Mouse (Mus musculus) liver, postnatal 0 days (tissue): ENCODE measurements at regions not wholly inside any gene's neighbourhood (a gene's known extent, or its start where the extent isn't known, plus 50 kb on each side); places are given as distances from the start of the nearest gene placed in this dataset.

ENCODE experiments used
- ATAC-seq: fragments of 200-750 bp; cut with Nextera tagmentation; 2 replicates; pipeline ENCODE4 v1.8.0; 2017; ENCODE audit warnings: mild to moderate bottlenecking, moderate library complexity
- DNase-seq: peaks from one replicate; pipeline ENCODE4 v3.0.0-alpha.2; 2016
- H3K27ac ChIP-seq: fragments of 300-500 bp; sonication (generic); 2 replicates; pipeline ENCODE4 v1.5.1; 2014; ENCODE audit warnings: antibody characterized with exemption, moderate library complexity, mild to moderate bottlenecking, low read depth
- H3K27me3 ChIP-seq: fragments of 300-500 bp; sonication (generic); 2 replicates; pipeline ENCODE4 v1.6.1; 2014; ENCODE audit warnings: low read length, control low read depth, mixed read lengths; ENCODE audit not compliant: insufficient read depth
- H3K36me3 ChIP-seq: fragments of 300-500 bp; sonication (generic); replicated peaks from 2 replicates; pipeline ENCODE4 v1.6.1; 2014; ENCODE audit warnings: mild to moderate bottlenecking, control low read depth, low read length, moderate library complexity, mixed read lengths; ENCODE audit not compliant: insufficient read depth
- H3K4me1 ChIP-seq: fragments of 300-500 bp; sonication (generic); 2 replicates; pipeline ENCODE4 v1.6.1; 2014; ENCODE audit warnings: antibody characterized with exemption, mild to moderate bottlenecking, control low read depth; ENCODE audit not compliant: insufficient read depth
- H3K4me2 ChIP-seq: fragments of 300-500 bp; sonication (generic); 2 replicates; pipeline ENCODE4 v1.6.1; 2014; ENCODE audit warnings: low read depth, mild to moderate bottlenecking, low read length, moderate library complexity, mixed read lengths
- H3K4me3 ChIP-seq: fragments of 300-500 bp; sonication (generic); 2 replicates; pipeline ENCODE4 v1.5.1; 2014; ENCODE audit warnings: low read depth, low read length
- H3K9ac ChIP-seq: fragments of 300-500 bp; sonication (generic); replicated peaks from 2 replicates; pipeline ENCODE4 v1.6.1; 2014; ENCODE audit warnings: mild to moderate bottlenecking, moderate library complexity
- H3K9me3 ChIP-seq: fragments of 300-500 bp; sonication (generic); 2 replicates; pipeline ENCODE4 v1.6.1; 2016; ENCODE audit warnings: mild to moderate bottlenecking, control low read depth, low read length, mixed read lengths
- CTCF ChIP-seq: sonication (generic); IDR thresholded peaks from 2 replicates; pipeline ENCODE4 v1.5.1; 2016; ENCODE audit warnings: antibody characterized with exemption, low read depth
- EP300 ChIP-seq: IDR thresholded peaks from 2 replicates; pipeline ENCODE4 v1.6.1; 2016; ENCODE audit warnings: antibody characterized with exemption, low read depth, mild to moderate bottlenecking
- WGBS: fragments of 180-500 bp; shearing (Covaris S2); extraction: QIAGEN DNeasy Blood & Tissue Kit; methylation state at CpG from one replicate; pipeline ENCODE4 v1.1.7; 2014; ENCODE audit not compliant: insufficient replicate concordance; 5-methylcytosine and 5-hydroxymethylcytosine counted together

GRCm38 (mm10) chr12:42987018-42987606 lies 1223.0 kb downstream of the Dnajb9 start:
- Histone ChIP-seq H3K9me3 (no peaks in the 10 kb centered on the region), H3K4me2 (no peak overlapping the region), H3K27ac (no peak overlapping the region), H3K4me3 (no peak overlapping the region), H3K9ac (no peak overlapping the region), H3K4me1 (no peaks in the 10 kb centered on the region), H3K27me3 (no peaks in the 10 kb centered on the region), H3K36me3 (no peaks in the 10 kb centered on the region)
- 34% methylated on average over 2 of the region's 2 CpGs for WGBS
- DNase-seq (no peak), ATAC-seq (no peak)
- TF ChIP-seq CTCF (no peak), EP300 (no peak)

DNA sequence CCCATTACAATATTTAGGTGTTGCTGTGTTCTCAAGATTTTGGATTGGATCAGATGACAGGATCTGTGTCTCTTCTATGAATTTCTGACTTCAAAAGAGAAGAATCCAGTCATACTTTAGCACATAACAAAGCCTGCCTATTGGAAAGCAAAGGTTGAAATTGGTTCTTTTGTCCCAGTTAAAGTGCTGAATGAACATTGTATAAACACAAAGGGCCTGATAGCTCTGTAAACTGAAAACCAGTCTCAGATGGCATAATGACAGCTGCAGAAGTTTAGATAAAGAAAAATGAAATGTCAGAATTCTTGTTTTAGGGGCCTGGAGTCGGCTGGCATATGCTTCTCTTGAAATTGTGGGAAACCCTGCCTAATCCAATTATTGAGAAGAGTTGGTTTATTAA lies 1223.6 kb downstream of the Dnajb9 start:
- no peaks in the 10 kb centered on the region for H3K4me1 ChIP-seq
- H3K36me3 ChIP-seq, result no peaks in the 10 kb centered on the region
- no peak overlapping the region for H3K4me2 ChIP-seq
- 45% methylated on average over 1 of the region's 1 CpGs for WGBS
- H3K9ac ChIP-seq, result no peak overlapping the region
- H3K27me3 ChIP-seq, result no peaks in the 10 kb centered on the region
- no peak for TF ChIP-seq EP300
- no peak for TF ChIP-seq CTCF
- H3K4me3 ChIP-seq, result no peak overlapping the region
- ATAC-seq, result no peak
- no peaks in the 10 kb centered on the region for H3K9me3 ChIP-seq
- DNase-seq, result no peak
- H3K27ac ChIP-seq, result no peak overlapping the region

DNA sequence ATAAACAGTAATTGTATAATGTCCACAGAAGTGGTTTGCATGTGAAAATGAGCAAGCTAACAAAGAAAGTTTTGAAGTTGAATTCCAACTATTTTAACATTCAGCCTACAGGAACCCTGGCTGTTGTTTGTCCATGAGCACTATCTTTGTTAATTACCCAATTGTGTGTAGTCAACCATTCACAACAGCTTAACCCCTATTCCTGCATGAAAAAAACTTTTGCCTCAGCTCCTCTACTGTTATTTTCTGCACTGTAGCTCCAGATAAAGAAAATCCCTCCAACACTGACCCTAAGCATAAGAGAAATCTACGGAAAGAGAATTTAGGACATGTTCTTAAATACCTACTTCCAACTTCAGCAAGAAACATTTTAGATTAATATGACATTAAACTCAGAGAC lies 1224.0 kb downstream of the Dnajb9 start:
- Histone ChIP-seq H3K9me3 (no peaks in the 10 kb centered on the region), H3K4me2 (no peak overlapping the region), H3K27ac (no peak overlapping the region), H3K9ac (no peak overlapping the region), H3K4me1 (no peaks in the 10 kb centered on the region), H3K36me3 (no peaks in the 10 kb centered on the region), H3K4me3 (no peak overlapping the region), H3K27me3 (no peaks in the 10 kb centered on the region)
- ATAC-seq, result no peak
- WGBS, result 77% methylated on average over 1 of the region's 1 CpGs
- TF ChIP-seq EP300, result no peak
- TF ChIP-seq CTCF, result no peak
- no peak for DNase-seq

DNA sequence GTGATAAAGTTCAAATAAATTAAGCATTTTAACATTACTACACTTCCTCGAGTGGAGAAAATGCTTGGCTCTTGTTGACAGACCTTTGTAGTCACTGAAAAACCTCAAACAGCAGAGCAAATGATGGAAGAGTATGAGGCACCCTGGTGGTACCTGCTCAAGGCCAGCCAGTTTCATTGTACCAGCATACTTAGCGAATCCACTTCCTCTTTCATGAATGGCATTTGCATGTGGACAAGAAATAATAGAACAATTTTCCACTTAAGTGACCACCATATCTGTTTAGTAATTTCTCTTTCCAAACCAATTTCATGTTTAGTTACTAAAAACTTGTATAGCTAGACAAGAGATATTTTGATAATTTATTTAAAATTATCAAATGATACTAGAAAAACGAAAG lies 1231.3 kb downstream of the Dnajb9 start:
- Histone ChIP-seq H3K9me3 (no peaks in the 10 kb centered on the region), H3K4me1 (no peaks in the 10 kb centered on the region), H3K27me3 (no peaks in the 10 kb centered on the region), H3K27ac (no peak overlapping the region), H3K4me3 (no peak overlapping the region), H3K9ac (no peak overlapping the region), H3K36me3 (no peaks in the 10 kb centered on the region), H3K4me2 (no peak overlapping the region)
- no peak for ATAC-seq
- TF ChIP-seq EP300 (no peak), CTCF (no peak)
- 60% methylated on average over 3 of the region's 3 CpGs for WGBS
- no peak for DNase-seq

DNA sequence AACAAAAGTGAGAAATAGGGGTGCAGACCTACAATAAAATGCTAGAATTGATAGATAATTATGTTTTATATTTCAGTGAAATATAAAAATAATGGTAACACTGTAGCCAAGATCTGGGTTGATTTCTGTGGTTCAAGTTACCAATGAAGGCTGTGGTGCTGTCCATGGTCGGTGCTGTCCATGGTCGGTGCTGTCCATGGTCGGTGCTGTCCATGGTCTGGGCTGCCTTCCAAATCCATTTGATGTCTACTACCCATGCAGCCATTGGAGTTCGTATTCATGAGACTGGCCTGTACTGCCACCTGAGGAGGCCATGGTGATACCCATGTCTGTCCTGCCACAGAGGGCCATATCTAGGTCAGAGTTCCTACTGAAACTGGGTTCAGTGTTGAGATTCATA lies 1237.4 kb downstream of the Dnajb9 start:
- no peak overlapping the region for H3K4me2 ChIP-seq
- H3K4me3 ChIP-seq, result no peak overlapping the region
- no peaks in the 10 kb centered on the region for H3K27me3 ChIP-seq
- H3K9me3 ChIP-seq, result no peaks in the 10 kb centered on the region
- H3K4me1 ChIP-seq, result no peaks in the 10 kb centered on the region
- H3K9ac ChIP-seq, result no peak overlapping the region
- DNase-seq, result peak; percentile 11
- H3K27ac ChIP-seq, result no peak overlapping the region
- ATAC-seq, result no peak
- H3K36me3 ChIP-seq, result no peaks in the 10 kb centered on the region
- TF ChIP-seq EP300 (no peak), CTCF (no peak)
- WGBS, result 58% methylated on average over 4 of the region's 4 CpGs

DNA sequence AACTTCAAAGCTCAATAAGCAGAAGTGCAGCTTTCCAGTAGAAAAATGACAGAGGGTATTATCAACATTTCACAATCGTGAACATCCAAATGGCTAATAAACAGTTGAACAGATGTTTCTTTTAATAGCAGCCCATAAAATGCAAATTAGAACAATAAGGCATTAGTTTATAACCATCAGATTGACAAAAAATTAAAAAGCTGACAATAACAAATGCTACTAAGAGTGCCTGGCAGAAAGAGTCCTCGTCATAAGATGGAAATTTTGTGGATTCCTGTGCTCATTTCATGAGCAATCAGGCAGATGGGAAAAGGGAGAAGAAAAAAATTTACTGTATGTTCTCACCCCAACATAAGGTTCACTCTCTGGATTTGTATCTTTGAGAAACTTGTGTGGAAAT lies 1248.6 kb downstream of the Dnajb9 start:
- Histone ChIP-seq H3K4me1 (no peaks in the 10 kb centered on the region), H3K27ac (no peak overlapping the region), H3K36me3 (no peaks in the 10 kb centered on the region), H3K4me3 (no peak overlapping the region), H3K27me3 (no peaks in the 10 kb centered on the region), H3K9ac (no peak overlapping the region), H3K9me3 (no peaks in the 10 kb centered on the region), H3K4me2 (no peak overlapping the region)
- ATAC-seq (no peak), DNase-seq (no peak)
- no peak for TF ChIP-seq CTCF
- TF ChIP-seq EP300, result no peak
- 64% methylated on average over 2 of the region's 2 CpGs for WGBS

GRCm38 (mm10) chr12:42947961-42948360 lies 1262.2 kb downstream of the Dnajb9 start:
- Histone ChIP-seq H3K27ac (no peak overlapping the region), H3K27me3 (no peaks in the 10 kb centered on the region), H3K36me3 (no peaks in the 10 kb centered on the region), H3K4me3 (no peak overlapping the region), H3K9me3 (no peaks in the 10 kb centered on the region), H3K9ac (no peak overlapping the region), H3K4me1 (no peaks in the 10 kb centered on the region), H3K4me2 (no peak overlapping the region)
- TF ChIP-seq EP300, result no peak
- TF ChIP-seq CTCF, result no peak
- ATAC-seq, result no peak
- 65% methylated on average over 2 of the region's 2 CpGs for WGBS
- no peak for DNase-seq
